Mouse (Mus musculus) kidney, adult 2 months (tissue): ENCODE measurements around the gene Sort1.

Experiments used
- CTCF ChIP-seq: fragments of 200-500 bp; conservative IDR thresholded peaks from 2 replicates; pipeline ENCODE4 v1.5.1; 2011; ENCODE audit warnings: low read depth, mild to moderate bottlenecking, control low read depth, low read length, moderate library complexity, mixed read lengths; ENCODE audit not compliant: insufficient read depth, insufficient read length
- POLR2A ChIP-seq: fragments of 200-500 bp; IDR thresholded peaks from one replicate; pipeline ENCODE4 v1.6.1; 2011; ENCODE audit warnings: low read depth, low read length, control low read depth

DNA sequence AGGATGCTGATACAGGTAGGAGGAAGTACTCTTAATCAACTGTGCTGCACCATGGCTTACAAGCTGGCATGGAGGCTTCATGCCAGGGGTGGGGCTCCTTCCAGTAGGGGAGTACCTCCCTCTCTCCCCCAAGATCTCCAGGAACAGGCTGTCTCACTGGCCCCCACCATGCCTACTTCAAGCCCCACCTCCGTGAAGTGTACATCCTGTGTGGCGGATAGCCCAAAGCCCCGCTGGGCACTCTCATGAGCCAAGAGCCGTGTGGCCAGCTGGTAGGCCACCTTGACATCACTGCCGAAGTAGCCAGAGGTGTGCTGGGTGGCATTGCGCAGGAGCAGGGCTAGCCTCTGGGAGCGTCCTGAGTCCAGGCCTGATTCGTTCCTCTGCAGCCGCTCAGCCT lies 114.4 kb downstream of the Sort1 start:
- TF ChIP-seq CTCF (no peak), POLR2A (no peak)
